Mouse (Mus musculus): ENCODE results near the gene Prrc2b.

DNA sequence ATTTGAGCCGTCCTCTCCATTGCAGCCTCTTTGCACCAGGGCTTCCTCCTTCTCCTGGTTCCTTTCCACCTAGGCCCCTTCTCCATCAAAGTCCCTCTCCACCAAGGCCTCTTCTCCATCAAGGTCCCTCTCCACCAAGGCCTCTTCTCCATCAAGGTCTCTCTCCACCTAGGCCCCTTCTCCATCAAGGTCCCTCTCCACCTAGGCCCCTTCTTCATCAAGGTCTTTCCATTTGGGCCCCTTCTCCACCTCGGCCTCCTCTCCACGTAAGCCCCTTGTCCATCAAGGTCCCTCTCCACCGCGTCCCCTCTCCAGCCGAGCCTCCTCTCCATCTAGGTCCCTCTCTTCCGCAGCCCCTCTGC, 339 bp upstream of the Prrc2b start:
- TF ChIP-seq CTCF (IDR thresholded peaks at IDR 0.05; ENCODE audit: control insufficient read depth, insufficient read depth, low read length), result no peak
- TF ChIP-seq POLR2A (IDR thresholded peaks at IDR 0.05; ENCODE audit: borderline replicate concordance, control insufficient read depth, low read depth, low read length), result no peak
